Mouse (Mus musculus): ENCODE results near the gene Ppp1r12a. TPM values are rescaled to one million over a fixed set of nuclear protein-coding genes. Genes with fewer than 3 reads are reported as not detected.

Ppp1r12a gene
- total RNA-seq, 1 experiment from 2014 or later: 131 TPM

GRCm38 (mm10) chr10:108162297-108163020 lies 466 bp downstream of the Ppp1r12a start:
- peak; percentile 46 for DNase-seq

DNA sequence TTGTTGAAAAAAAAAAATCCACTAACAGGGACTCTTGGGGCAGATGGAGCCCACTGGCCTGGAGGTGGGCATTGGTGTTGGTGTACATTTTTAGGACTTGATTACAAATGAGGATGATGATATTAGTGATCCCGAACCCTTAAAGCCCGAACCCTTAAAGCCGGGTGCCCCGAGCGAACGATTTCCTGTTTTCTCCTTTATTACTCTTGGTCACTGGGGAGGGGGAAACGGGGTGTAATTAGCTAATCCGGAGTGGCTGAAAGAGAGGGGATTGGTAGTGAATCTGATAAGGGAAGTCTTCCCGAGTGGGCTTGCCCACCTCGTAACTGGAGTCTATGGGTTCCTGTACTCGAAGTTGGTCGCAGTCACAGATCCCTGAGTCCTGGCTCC lies 1.0 kb downstream of the Ppp1r12a start:
- DNase-seq: peak; percentile 6

DNA sequence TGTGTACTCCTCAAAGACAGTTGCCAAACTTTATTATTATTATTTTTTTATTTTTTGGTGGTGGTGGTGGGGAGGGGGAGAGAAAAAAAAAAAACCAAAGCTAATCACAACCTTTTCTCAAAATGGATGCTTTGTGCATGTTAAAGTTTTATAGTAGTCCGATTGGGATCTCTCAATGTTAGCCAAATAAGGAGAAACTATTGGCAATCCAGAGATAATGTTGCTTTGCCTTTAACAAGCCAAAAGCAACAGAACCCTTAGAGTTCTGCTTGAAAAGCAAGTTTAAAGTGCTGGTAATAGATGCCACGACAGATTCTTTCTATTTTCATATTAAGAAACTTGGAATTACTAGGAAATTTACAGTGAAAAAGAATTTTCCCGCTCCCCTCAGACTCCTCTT lies 1.5 kb downstream of the Ppp1r12a start:
- no peak for DNase-seq

- DNase-seq: peak; percentile 45
These were observed 5.8 kb downstream of the Ppp1r12a start for GRCm38 (mm10) chr10:108167823-108168222.

DNA sequence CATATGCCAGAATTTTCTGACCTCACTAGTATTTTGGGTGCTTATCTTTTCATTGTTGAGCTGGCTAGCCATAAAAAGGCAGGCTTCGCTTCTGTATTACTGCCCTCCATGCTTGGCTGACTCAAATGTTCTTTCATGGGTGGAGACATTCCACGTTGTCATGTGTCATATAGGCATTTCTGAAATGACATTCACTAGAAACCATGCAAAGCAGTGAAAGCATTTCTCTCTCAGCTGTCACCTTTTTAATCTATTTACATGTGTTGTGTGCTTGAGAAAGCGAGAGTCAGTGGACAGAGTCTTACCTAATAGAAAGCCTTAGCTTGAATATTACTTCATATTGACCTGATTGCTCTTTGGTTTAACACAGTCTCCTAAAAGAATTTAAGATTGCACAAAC lies 8.8 kb downstream of the Ppp1r12a start:
- DNase-seq: no peak

GRCm38 (mm10) chr10:108171637-108172036 lies 9.6 kb downstream of the Ppp1r12a start:
- DNase-seq: no peak

DNA sequence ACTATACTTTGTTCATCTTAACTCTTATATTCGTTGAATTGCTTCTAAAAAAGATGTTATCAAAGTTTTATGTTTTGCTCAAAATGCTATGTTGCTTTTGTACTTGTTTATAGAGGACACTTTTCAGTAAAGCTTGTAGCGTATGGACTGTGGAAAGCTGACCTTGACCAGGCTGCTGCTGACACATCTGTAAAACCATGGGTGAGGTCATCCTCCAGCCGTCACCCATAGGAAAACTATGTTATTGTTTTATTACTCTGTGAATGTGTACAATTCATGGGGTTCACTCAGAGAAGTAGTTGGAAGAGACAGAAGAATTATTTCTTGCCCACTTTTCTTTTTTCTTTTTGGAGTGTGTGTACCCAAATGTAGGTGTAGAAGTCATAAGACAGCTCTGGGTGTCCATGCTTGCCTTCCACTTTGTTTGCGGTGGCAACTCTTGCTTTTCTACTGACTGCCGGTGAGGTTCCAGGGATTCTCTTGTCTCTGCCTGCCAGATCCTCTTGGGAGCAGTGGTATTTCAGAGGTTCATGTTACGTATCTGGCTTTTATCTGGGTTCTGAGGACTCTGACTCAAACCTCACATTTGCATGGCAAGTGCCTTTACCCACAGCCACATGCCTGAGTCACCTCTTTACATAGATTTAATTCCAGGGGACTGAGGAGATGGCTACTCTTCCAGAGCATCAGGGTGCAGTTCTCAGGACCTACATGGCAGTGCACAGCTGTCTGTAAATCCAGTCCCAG lies 11.0 kb downstream of the Ppp1r12a start:
- no peak for DNase-seq

GRCm38 (mm10) chr10:108174107-108174506 lies 12.1 kb downstream of the Ppp1r12a start:
- no peak for DNase-seq

- no peak for DNase-seq
These were observed 13.9 kb downstream of the Ppp1r12a start for GRCm38 (mm10) chr10:108175885-108176284.

GRCm38 (mm10) chr10:108178285-108178848 lies 16.4 kb downstream of the Ppp1r12a start:
- DNase-seq: no peak

DNA sequence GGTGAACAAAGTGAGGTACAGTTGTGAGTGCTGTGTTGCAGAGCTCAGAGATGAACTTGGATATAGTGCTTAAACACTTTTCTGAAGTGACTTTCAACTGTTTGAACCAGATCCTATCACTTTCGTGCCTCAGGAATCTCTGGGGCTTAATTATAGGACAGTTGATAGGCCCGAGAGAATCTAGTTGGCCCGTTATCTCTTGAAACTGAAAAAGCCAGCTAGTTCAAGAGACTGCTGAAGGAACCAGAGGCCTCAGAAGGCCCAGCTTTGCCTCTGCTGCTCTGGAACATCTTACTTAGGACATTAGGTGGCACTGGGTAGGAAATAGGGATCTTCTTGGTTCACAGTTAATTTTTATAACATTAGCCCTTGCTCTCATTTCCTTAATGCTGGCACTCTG lies 17.4 kb downstream of the Ppp1r12a start:
- no peak for DNase-seq

- DNase-seq: no peak
These were observed 18.3 kb downstream of the Ppp1r12a start for GRCm38 (mm10) chr10:108180313-108180712.

DNA sequence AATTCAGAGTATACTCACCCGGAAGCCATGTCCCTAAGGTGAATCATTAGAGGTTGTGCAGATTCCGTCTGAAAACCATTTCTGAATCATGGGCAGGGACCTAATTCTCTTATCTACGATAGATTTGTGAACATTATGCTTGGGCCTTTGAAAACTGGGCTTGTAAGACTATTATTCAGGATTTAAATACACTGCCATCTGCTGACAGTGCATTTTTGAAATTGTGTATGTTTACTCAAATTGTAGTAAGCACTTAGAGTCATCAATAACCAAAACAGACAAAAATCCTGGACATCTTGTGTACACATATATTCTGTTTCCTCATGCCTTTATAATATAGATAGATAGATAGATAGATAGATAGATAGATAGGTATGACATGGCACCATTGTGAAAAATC lies 19.9 kb downstream of the Ppp1r12a start:
- no peak for DNase-seq

GRCm38 (mm10) chr10:108182386-108182785 lies 20.4 kb downstream of the Ppp1r12a start:
- DNase-seq: no peak

DNA sequence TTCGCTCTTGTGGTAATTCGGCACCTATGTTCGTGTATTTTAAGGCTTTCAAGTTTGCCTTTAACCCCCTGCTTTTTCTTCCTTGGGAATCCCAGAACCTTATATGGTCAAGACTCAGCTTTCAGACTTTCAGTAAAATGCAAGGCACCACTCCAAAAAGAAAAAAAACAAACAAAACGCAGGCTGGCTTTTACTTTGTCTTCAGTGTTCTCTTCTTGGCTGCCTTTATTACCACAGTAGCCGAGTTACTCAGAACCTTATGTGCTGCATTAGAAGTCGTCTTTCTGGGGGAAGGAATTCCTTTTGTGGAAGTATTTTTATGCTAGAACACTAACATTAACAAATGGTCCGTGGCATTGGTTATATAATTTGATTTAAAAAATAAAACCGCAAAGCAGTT lies 22.8 kb downstream of the Ppp1r12a start:
- no peak for DNase-seq

GRCm38 (mm10) chr10:108185265-108185664 lies 23.3 kb downstream of the Ppp1r12a start:
- DNase-seq: no peak

- no peak for DNase-seq
These were observed 27.3 kb downstream of the Ppp1r12a start for GRCm38 (mm10) chr10:108189303-108189702.

GRCm38 (mm10) chr10:108189986-108190385 lies 28.0 kb downstream of the Ppp1r12a start:
- no peak for DNase-seq

- DNase-seq: no peak
These were observed 28.6 kb downstream of the Ppp1r12a start for GRCm38 (mm10) chr10:108190626-108191025.

DNA sequence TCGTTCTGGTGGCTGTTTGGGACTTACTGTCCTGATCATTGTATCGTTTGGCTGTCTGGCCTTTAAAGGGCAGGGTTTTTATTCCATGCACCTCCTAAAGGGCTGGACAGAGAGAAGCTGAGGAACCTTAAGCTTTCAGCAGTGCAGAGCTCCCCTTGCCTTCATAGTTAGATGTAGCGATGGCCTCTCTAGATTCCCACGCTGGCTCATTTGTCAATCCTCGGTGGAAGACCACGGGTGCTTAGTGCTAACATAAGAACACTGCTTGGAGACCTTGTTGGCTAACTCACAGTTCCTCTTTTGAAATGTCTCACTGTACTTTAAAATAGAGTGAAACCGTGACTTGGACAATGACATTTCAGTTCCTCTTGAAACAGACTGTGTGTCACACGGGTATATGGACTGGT lies 29.4 kb downstream of the Ppp1r12a start:
- no peak for DNase-seq

DNA sequence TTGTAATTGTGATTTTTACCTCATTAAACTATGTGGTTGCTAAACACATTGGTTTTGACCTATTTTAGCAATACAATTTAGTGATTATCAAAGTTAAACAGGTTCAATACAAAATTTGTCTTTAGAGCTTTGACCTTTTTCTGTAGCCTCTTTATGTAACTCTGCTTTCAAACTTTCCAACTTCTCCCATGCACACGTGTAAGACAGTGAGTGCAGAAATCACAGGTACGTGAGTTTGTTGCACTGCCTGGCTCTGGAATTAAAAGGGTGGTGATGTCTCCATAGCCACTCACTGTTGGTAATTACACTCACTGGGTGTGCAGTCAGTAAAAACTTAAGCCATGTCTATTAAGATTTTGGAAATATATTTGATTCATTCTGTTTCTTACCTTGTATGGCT lies 30.3 kb downstream of the Ppp1r12a start:
- DNase-seq: no peak

GRCm38 (mm10) chr10:108196124-108196523 lies 34.1 kb downstream of the Ppp1r12a start:
- no peak for DNase-seq

GRCm38 (mm10) chr10:108197498-108197897 lies 35.5 kb downstream of the Ppp1r12a start:
- DNase-seq: no peak

- DNase-seq: no peak
These were observed 37.0 kb downstream of the Ppp1r12a start for GRCm38 (mm10) chr10:108198945-108199344.
